In genomic region chr13:115535900-115536299, GRCm38 (mm10) we compare ENCODE assay signal across 13 mouse cellular contexts.
"Had no signal": no experiment of that assay in that cellular context is flagged by ENCODE, and none has a peak within 500 bp of the region (broad histone marks: within the 10 kb centered on the region; RNA-seq: fewer than 3 reads in every experiment).

No protein-coding gene starts in this region.

- H3K4me1 ChIP-seq: megakaryocyte, embryonic 14.5 days; midbrain, embryonic 15.5 days; neural tube, embryonic 12.5 days had no signal

- H3K36me3 ChIP-seq: midbrain, embryonic 15.5 days; neural tube, embryonic 12.5 days had no signal

- H3K27ac ChIP-seq: liver, embryonic 14.5 days; midbrain, embryonic 15.5 days; neural tube, embryonic 12.5 days had no signal

- DNase-seq: lung, adult 18-20 months; lung, embryonic 14.5 days; lung, postnatal 10 days; lung, postnatal 4 days; right cerebral cortex, postnatal 14 days; thymus, adult 18-20 months; thymus, postnatal 14 days; thymus, postnatal 36 days had no signal

- H3K4me3 ChIP-seq: megakaryocyte, embryonic 14.5 days; midbrain, embryonic 15.5 days; neural tube, embryonic 12.5 days had no signal

- ATAC-seq: midbrain, embryonic 15.5 days had no signal

- H3K9ac ChIP-seq: liver, embryonic 14.5 days; lung, embryonic 14.5 days; midbrain, embryonic 15.5 days; neural tube, embryonic 12.5 days had no signal

- H3K4me2 ChIP-seq: lung, embryonic 14.5 days; midbrain, embryonic 11.5 days; midbrain, embryonic 15.5 days; neural tube, embryonic 12.5 days had no signal

- H3K27me3 ChIP-seq: megakaryocyte, embryonic 14.5 days; midbrain, embryonic 15.5 days; neural tube, embryonic 12.5 days had no signal

- H3K9me3 ChIP-seq: midbrain, embryonic 15.5 days; neural tube, embryonic 12.5 days had no signal
